Mouse (Mus musculus): Measurements from ENCODE around the gene Gna13. TPM values are rescaled to one million over a fixed set of nuclear protein-coding genes. Genes with fewer than 3 reads are reported as not detected.

The Gna13 gene
- polyA plus RNA-seq, 1 experiment from 2014 or later = 15.6 TPM

DNA sequence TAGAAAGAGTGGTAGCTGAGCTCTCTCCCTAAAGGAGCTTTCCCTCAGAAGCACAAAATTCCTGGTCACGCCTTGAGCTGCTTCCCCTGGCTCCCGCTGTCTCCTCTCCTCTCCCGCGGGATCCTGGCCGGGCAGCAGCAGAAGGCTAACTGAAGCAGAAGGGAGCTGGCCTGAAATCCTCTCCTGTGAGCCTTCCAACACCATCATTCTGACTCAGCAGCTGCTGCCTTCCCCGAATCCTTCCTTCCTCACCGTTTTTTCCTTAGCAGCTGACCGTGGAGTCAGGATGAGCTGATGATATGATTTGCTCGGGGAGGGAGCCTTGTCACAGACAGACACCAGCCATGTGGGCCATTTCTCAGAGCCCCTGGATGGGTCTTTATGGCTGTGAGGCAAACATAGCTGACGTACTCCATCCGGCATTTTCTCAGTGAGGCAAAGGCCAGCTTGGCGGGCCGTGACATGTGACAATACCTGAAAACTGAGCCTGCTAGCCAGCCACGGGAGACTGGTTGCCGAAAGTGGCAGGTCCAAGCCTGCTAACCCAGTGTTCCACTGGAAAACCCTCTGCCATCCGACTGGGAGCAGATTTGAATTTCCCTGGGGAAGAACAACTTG is 6.8 kb upstream of the Gna13 start:
- no peaks in the 10 kb centered on the region for H3K36me3 ChIP-seq (ENCODE audit: control insufficient read depth, insufficient read depth)
- no peak for ATAC-seq (ENCODE audit: low read depth)
- no peak overlapping the region for H3K27ac ChIP-seq (ENCODE audit: low read length)
- no peak overlapping the region for H3K9ac ChIP-seq (ENCODE audit: low read depth, low read length)
- 71% methylated on average over 16 of the region's 16 CpGs for WGBS (ENCODE audit: insufficient replicate concordance)
- no peak overlapping the region for H3K4me2 ChIP-seq (ENCODE audit: low read depth, low read length)
- H3K4me1 ChIP-seq (ENCODE audit: control insufficient read depth, low read depth, low read length) = no peaks in the 10 kb centered on the region; the same call in 1 of the 2 replicates
- H3K4me3 ChIP-seq (ENCODE audit: low read depth, low read length) = no peak overlapping the region
- no peaks in the 10 kb centered on the region for H3K27me3 ChIP-seq (ENCODE audit: control insufficient read depth, insufficient read depth, low read depth, low read length)
- H3K9me3 ChIP-seq (replicated peaks; ENCODE audit: control insufficient read depth, low read length) = no peaks in the 10 kb centered on the region

DNA sequence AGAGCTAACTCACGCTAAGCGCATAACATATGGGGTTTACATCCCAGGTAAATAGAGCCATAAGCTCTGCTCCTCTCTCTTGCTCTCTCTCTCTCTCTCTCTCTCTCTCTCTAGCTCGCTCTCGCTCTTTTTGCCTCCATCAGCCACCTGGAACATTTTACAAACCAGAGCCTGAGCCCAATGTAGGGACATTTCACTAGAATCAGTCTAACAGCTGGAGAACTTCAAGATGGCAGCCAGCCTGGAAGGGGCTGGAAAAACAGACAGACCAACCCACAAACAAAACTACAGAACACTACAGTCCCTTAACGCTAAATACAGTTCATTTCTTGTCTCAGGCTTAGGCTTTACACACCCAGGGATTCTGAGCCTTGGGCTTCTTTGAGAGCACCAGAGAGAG is 5.5 kb upstream of the Gna13 start:
- H3K36me3 ChIP-seq (ENCODE audit: control insufficient read depth, insufficient read depth) = no peaks in the 10 kb centered on the region
- peaks cover 9% of the 10 kb centered on the region for H3K4me1 ChIP-seq (ENCODE audit: control insufficient read depth, low read depth, low read length)
- no peak for ATAC-seq (ENCODE audit: low read depth)
- H3K27ac ChIP-seq (ENCODE audit: low read length) = no peak overlapping the region
- H3K4me3 ChIP-seq (ENCODE audit: low read depth, low read length) = no peak overlapping the region
- no peaks in the 10 kb centered on the region for H3K27me3 ChIP-seq (ENCODE audit: control insufficient read depth, insufficient read depth, low read depth, low read length)
- H3K9me3 ChIP-seq (replicated peaks; ENCODE audit: control insufficient read depth, low read length) = no peaks in the 10 kb centered on the region
- no peak overlapping the region for H3K4me2 ChIP-seq (ENCODE audit: low read depth, low read length)
- WGBS (ENCODE audit: insufficient replicate concordance) = 80% methylated on average over 5 of the region's 5 CpGs
- H3K9ac ChIP-seq (ENCODE audit: low read depth, low read length) = no peak overlapping the region

DNA sequence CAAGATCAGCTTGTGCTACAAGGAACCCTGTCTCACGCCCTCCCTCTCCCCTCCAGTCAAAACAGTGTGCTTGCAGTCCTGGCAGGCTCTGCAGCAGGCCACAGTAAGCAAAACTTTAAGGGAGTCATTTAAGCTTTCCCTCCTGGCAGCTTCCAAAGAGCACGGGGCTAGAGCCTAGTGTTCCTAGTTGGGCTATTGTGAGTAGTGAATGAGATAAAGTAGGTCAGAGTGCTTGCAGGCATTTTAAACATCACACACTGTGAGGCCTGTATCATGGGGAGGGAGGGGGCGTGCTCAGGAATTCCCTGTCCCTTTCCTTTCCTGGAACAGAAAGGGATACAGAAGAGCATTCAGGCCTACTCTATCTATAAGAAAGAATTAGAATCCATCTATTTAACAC is 4.1 kb upstream of the Gna13 start:
- Histone ChIP-seq H3K4me2 (ENCODE audit: low read depth, low read length) (no peak overlapping the region), H3K36me3 (ENCODE audit: control insufficient read depth, insufficient read depth) (no peaks in the 10 kb centered on the region), H3K27me3 (ENCODE audit: control insufficient read depth, insufficient read depth, low read depth, low read length) (no peaks in the 10 kb centered on the region), H3K4me1 (ENCODE audit: control insufficient read depth, low read depth, low read length) (peaks cover 9% of the 10 kb centered on the region), H3K9me3 (replicated peaks; ENCODE audit: control insufficient read depth, low read length) (no peaks in the 10 kb centered on the region), H3K4me3 (ENCODE audit: low read depth, low read length) (no peak overlapping the region), H3K9ac (ENCODE audit: low read depth, low read length) (no peak overlapping the region), H3K27ac (ENCODE audit: low read length) (no peak overlapping the region)
- WGBS (ENCODE audit: insufficient replicate concordance) = 63% methylated on average over 3 of the region's 3 CpGs
- ATAC-seq (ENCODE audit: low read depth) = no peak

DNA sequence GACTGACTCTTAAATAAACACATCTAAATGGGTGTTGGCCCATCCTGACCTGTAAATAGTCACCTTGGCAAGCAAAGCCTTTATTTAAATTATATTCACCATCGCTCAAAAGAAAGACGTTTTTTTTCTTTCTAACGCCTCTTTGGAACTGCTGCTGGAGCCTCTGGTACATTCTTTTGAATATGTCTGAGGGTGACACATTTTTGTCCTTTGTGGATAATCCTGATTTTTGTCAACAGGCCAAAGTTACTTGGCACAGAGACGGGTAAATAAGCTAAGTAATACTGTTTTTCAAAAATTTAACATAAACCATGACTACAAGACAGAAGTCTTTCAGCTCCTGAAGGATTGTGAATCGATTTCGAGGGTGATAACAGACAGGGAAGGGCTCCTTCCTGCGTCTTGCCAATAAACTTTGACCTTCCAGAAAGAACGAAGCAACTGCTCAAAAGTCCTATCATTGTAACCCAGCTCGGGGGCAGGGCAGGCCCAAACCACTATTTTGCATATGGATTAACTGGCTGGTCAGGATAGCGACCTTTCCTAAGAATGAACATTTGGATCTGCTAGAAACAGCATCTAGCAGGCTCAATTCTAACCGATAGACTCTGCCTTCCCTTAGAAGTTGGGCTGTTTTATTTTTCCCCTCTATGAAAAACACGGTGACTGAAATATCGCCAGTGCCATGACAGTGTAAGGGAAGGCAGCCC is 3.4 kb upstream of the Gna13 start:
- H3K4me2 ChIP-seq (ENCODE audit: low read depth, low read length) = no peak overlapping the region
- H3K36me3 ChIP-seq (ENCODE audit: control insufficient read depth, insufficient read depth) = no peaks in the 10 kb centered on the region
- H3K27ac ChIP-seq (ENCODE audit: low read length) = no peak overlapping the region
- WGBS (ENCODE audit: insufficient replicate concordance) = 40% methylated on average over 13 of the region's 13 CpGs
- no peak overlapping the region for H3K4me3 ChIP-seq (ENCODE audit: low read depth, low read length)
- ATAC-seq (ENCODE audit: low read depth) = no peak
- no peaks in the 10 kb centered on the region for H3K27me3 ChIP-seq (ENCODE audit: control insufficient read depth, insufficient read depth, low read depth, low read length)
- H3K4me1 ChIP-seq (ENCODE audit: control insufficient read depth, low read depth, low read length) = peaks cover 10% of the 10 kb centered on the region
- H3K9me3 ChIP-seq (replicated peaks; ENCODE audit: control insufficient read depth, low read length) = no peaks in the 10 kb centered on the region
- no peak overlapping the region for H3K9ac ChIP-seq (ENCODE audit: low read depth, low read length)

DNA sequence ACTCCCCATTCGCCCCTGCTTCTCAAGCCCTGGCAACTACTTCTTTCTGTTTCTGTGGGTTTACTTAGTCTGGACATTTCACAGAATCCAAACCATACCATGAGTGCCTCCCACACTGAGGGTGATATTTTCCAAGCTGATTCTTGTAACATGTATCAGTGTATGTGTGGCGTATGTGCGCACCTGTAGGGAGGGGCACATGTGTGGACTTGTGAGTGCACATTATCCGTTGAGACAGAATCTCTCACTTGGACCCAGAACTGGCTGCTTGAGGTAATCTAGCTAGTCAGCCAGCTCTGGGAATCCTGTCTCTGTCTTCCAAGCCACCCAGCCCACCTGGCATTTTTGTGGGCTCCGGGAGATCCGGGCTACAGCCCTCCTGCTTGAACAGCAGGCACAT is 2.5 kb upstream of the Gna13 start:
- no peaks in the 10 kb centered on the region for H3K9me3 ChIP-seq (replicated peaks; ENCODE audit: control insufficient read depth, low read length)
- H3K4me2 ChIP-seq (ENCODE audit: low read depth, low read length) = no peak overlapping the region
- no peaks in the 10 kb centered on the region for H3K36me3 ChIP-seq (ENCODE audit: control insufficient read depth, insufficient read depth)
- H3K4me1 ChIP-seq (ENCODE audit: control insufficient read depth, low read depth, low read length) = peaks cover 19% of the 10 kb centered on the region
- no peaks in the 10 kb centered on the region for H3K27me3 ChIP-seq (ENCODE audit: control insufficient read depth, insufficient read depth, low read depth, low read length)
- no peak for ATAC-seq (ENCODE audit: low read depth)
- no peak overlapping the region for H3K27ac ChIP-seq (ENCODE audit: low read length)
- no peak overlapping the region for H3K9ac ChIP-seq (ENCODE audit: low read depth, low read length)
- H3K4me3 ChIP-seq (ENCODE audit: low read depth, low read length) = no peak overlapping the region
- 83% methylated on average over 6 of the region's 6 CpGs for WGBS (ENCODE audit: insufficient replicate concordance)

DNA sequence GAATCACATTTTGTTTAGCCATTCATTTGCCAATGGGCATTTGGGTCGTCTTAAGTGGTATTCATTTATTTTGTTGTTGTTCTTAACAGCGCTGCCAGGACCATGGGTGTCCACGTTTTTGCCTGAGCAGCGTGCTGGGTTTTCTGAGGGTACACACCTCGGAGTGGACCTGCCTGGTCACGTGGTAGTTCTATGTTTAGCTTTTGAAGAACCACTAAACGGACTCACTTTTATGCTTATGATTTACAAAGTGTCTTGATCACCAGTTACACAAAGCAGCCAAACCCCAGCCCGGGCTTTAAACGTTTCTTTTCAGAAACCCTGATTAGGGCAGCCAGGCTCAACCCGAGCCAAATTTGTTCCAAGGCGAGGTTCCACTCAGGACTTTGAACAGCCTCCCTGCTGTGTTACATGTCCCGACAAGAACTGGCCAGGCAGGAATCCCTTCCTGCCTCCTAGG is 2.0 kb upstream of the Gna13 start:
- Histone ChIP-seq H3K9ac (ENCODE audit: low read depth, low read length) (no peak overlapping the region), H3K9me3 (replicated peaks; ENCODE audit: control insufficient read depth, low read length) (no peaks in the 10 kb centered on the region), H3K4me1 (ENCODE audit: control insufficient read depth, low read depth, low read length) (peaks cover 24% of the 10 kb centered on the region), H3K36me3 (ENCODE audit: control insufficient read depth, insufficient read depth) (peaks cover 3% of the 10 kb centered on the region; the same call in 1 of the 2 replicates), H3K27ac (ENCODE audit: low read length) (no peak overlapping the region), H3K4me2 (ENCODE audit: low read depth, low read length) (no peak overlapping the region), H3K4me3 (ENCODE audit: low read depth, low read length) (no peak overlapping the region), H3K27me3 (ENCODE audit: control insufficient read depth, insufficient read depth, low read depth, low read length) (no peaks in the 10 kb centered on the region)
- ATAC-seq (ENCODE audit: low read depth) = no peak
- 72% methylated on average over 12 of the region's 12 CpGs for WGBS (ENCODE audit: insufficient replicate concordance)

DNA sequence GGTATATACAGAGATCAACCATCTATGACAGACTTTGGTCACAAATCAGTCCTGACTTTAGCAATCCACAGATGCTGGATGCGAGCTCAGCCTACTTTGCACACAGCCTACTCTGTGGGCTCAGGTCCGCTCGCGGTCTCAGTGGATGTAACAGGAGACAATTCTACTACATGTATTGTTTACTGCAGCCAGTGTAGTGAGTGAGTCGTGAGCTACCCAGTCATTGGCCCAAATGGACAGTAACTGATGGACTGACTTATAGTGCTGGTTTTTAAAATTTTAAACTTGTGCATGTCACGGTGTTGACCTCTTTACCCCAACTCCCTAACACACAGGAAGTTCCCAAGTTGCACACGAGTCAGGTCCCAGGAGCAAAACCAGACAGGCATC is 1.4 kb upstream of the Gna13 start:
- ATAC-seq (ENCODE audit: low read depth) = no peak
- Histone ChIP-seq H3K9me3 (replicated peaks; ENCODE audit: control insufficient read depth, low read length) (no peaks in the 10 kb centered on the region), H3K4me3 (ENCODE audit: low read depth, low read length) (peak overlapping the region; percentile 73), H3K4me2 (ENCODE audit: low read depth, low read length) (peak overlapping the region; percentile 92; the same call in 1 of the 2 replicates), H3K27ac (ENCODE audit: low read length) (peak overlapping the region; percentile 81), H3K9ac (ENCODE audit: low read depth, low read length) (no peak overlapping the region; the same call in 1 of the 2 replicates), H3K4me1 (ENCODE audit: control insufficient read depth, low read depth, low read length) (peaks cover 29% of the 10 kb centered on the region), H3K27me3 (ENCODE audit: control insufficient read depth, insufficient read depth, low read depth, low read length) (no peaks in the 10 kb centered on the region), H3K36me3 (ENCODE audit: control insufficient read depth, insufficient read depth) (peaks cover 5% of the 10 kb centered on the region; the same call in 1 of the 2 replicates)
- 51% methylated on average over 7 of the region's 7 CpGs for WGBS (ENCODE audit: insufficient replicate concordance)

DNA sequence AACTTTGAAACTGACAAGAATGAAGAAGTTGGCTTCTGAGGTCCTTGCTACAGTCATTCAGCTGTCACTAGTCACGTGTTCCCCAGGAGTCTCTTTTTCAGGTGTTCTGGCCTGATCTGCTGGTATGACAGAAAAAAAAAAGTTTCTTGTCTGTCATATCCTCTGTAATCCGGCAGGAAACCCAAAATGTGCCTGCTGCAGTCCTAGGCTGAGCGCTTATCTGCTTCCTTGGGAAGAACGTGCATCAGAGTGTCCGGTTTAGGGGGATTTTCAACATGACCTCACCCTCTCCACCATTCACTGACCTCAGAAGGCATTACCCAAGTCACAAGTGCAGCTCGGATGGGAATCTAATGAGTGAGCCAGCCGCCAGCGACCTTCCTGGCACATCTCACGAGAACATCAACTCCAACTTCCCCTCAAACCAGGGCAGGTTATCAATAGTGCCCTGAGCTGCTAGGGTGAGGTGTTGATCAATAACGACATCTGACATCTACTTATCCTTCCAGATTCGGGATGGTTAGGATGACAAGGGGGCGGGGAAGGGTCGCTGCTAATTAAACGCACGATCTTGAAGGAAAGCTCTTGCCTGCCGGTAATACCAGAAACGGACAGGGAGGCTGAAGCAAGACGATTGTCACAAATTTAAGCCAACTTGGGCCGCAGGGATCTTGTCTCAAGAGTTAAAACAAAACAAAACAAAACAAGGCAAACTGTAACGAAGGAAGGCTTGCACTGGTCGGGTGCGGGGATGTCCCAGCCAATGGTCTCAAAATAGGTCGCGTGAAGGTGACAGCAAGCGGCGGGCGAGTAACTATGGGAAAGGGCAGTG is 784 bp upstream of the Gna13 start:
- 2% methylated on average over 27 of the region's 27 CpGs for WGBS (ENCODE audit: insufficient replicate concordance)
- Histone ChIP-seq H3K36me3 (ENCODE audit: control insufficient read depth, insufficient read depth) (peaks cover 6% of the 10 kb centered on the region; the same call in 1 of the 2 replicates), H3K27ac (ENCODE audit: low read length) (peak overlapping the region; percentile 81), H3K4me2 (ENCODE audit: low read depth, low read length) (peak overlapping the region; percentile 92), H3K9me3 (replicated peaks; ENCODE audit: control insufficient read depth, low read length) (no peaks in the 10 kb centered on the region), H3K4me1 (ENCODE audit: control insufficient read depth, low read depth, low read length) (peaks cover 35% of the 10 kb centered on the region), H3K4me3 (ENCODE audit: low read depth, low read length) (peak overlapping the region; percentile 73), H3K9ac (ENCODE audit: low read depth, low read length) (peak overlapping the region; percentile 86), H3K27me3 (ENCODE audit: control insufficient read depth, insufficient read depth, low read depth, low read length) (no peaks in the 10 kb centered on the region)
- ATAC-seq (ENCODE audit: low read depth) = peak; percentile 4
